Mouse (Mus musculus) C3H10T1/2 (cell line): ENCODE measurements around the gene Vmn2r65. TPM values are rescaled to one million over a fixed set of nuclear protein-coding genes. Genes with fewer than 3 reads are reported as not detected.

Experiments used
- polyA plus RNA-seq, 2 experiments: library from polyadenylated mRNA; unstranded; fragments of >200 nt; fragmentation: generic; extraction: Trizol; gene quantifications; one replicate each; pipeline ENCODE4 v1.2.1; 2012; ENCODE audit warnings: missing spikeins in 2 of 2

Vmn2r65 gene
- not detected for polyA plus RNA-seq

DNA sequence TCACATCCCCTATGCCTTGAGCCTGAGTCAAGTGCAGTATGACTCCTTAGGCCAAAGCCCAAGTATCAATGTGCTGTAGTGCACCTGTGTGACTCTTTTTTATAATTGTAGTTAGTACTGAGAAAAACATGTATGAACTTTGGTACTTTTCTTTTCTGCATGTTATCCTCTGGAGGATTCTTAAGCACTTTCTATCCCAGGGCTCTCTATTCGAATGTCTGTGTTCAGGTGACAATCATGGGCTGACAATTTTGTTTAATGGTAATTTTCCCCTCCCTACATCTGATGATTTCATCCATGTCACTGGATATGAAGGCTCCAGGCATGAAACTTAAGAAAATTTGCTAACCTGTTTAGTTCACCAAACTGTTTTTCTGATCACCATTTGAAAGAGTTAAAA lies at the start of gene Vmn2r65:
Gene Vmn2r65 (minus strand): TSS at position 101 of the 400 bp plus-strand sequence.

GRCm38 (mm10) chr7:85012168-85012567 lies 48.3 kb upstream of the Vmn2r65 start, which contains the start of gene Vmn2r66:
Vmn2r66 (minus strand) TSS chr7:85012268.

Other genes with a start within 250 kb of the Vmn2r65 start
- gene Olfr291, start 110.6 kb downstream of the Vmn2r65 start, polyA plus RNA-seq = not detected
- gene Vmn2r66, start 48.2 kb upstream of the Vmn2r65 start, polyA plus RNA-seq = not detected
- not detected for gene Vmn2r67, start 191.9 kb upstream of the Vmn2r65 start, polyA plus RNA-seq